Mouse (Mus musculus): Measurements from ENCODE around the gene Flywch1.
"Not testable (repeated sequence)": the region's sequence is repeated elsewhere in the genome, so short reads cannot be mapped to it uniquely, and the experiment has no call there.

Gene Flywch1

GRCm38 (mm10) chr17:23778447-23778846, 7.0 kb upstream of the Flywch1 start:
- DNase-seq (ENCODE audit: low read depth, low spot score) = no peak

GRCm38 (mm10) chr17:23777141-23777540, 5.7 kb upstream of the Flywch1 start:
- no peak for DNase-seq (ENCODE audit: low read depth, low spot score)

GRCm38 (mm10) chr17:23776216-23776615, 4.8 kb upstream of the Flywch1 start:
- DNase-seq (ENCODE audit: low read depth, low spot score) = no peak

GRCm38 (mm10) chr17:23774090-23774489, 2.7 kb upstream of the Flywch1 start:
- DNase-seq (ENCODE audit: low read depth, low spot score) = peak; percentile 87

GRCm38 (mm10) chr17:23773676-23774075, 2.3 kb upstream of the Flywch1 start:
- DNase-seq (ENCODE audit: low read depth, low spot score) = no peak

GRCm38 (mm10) chr17:23772219-23772556, 786 bp upstream of the Flywch1 start:
- DNase-seq (ENCODE audit: low read depth, low spot score) = not testable (repeated sequence)

- DNase-seq (ENCODE audit: low read depth, low spot score) = no peak
Observed at GRCm38 (mm10) chr17:23770896-23771283, 512 bp downstream of the Flywch1 start.

- no peak for DNase-seq (ENCODE audit: low read depth, low spot score)
Observed at GRCm38 (mm10) chr17:23770493-23770892, 909 bp downstream of the Flywch1 start.

- DNase-seq (ENCODE audit: low read depth, low spot score) = no peak
Observed at GRCm38 (mm10) chr17:23762976-23763375, 8.4 kb downstream of the Flywch1 start.

GRCm38 (mm10) chr17:23761155-23761554, 10.2 kb downstream of the Flywch1 start:
- no peak for DNase-seq (ENCODE audit: low read depth, low spot score)

- DNase-seq (ENCODE audit: low read depth, low spot score) = no peak
Observed at GRCm38 (mm10) chr17:23760231-23760630, 11.2 kb downstream of the Flywch1 start.

- no peak for DNase-seq (ENCODE audit: low read depth, low spot score)
Observed at GRCm38 (mm10) chr17:23758801-23759200, 12.6 kb downstream of the Flywch1 start.

- no peak for DNase-seq (ENCODE audit: low read depth, low spot score)
Observed at GRCm38 (mm10) chr17:23757581-23757980, 13.8 kb downstream of the Flywch1 start.

GRCm38 (mm10) chr17:23755689-23756088, 15.7 kb downstream of the Flywch1 start:
- no peak for DNase-seq (ENCODE audit: low read depth, low spot score)

GRCm38 (mm10) chr17:23749400-23750191, 21.8 kb downstream of the Flywch1 start:
- DNase-seq (ENCODE audit: low read depth, low spot score) = no peak

GRCm38 (mm10) chr17:23748631-23749391, 22.6 kb downstream of the Flywch1 start:
- DNase-seq (ENCODE audit: low read depth, low spot score) = peak; percentile 79

- peak; percentile 53 for DNase-seq (ENCODE audit: low read depth, low spot score)
Observed at GRCm38 (mm10) chr17:23748026-23748425, 23.4 kb downstream of the Flywch1 start.

- no peak for DNase-seq (ENCODE audit: low read depth, low spot score)
Observed at GRCm38 (mm10) chr17:23747471-23747870, 23.9 kb downstream of the Flywch1 start.

- no peak for DNase-seq (ENCODE audit: low read depth, low spot score)
Observed at GRCm38 (mm10) chr17:23746767-23747166, 24.6 kb downstream of the Flywch1 start.

- DNase-seq (ENCODE audit: low read depth, low spot score) = peak; percentile 56
Observed at GRCm38 (mm10) chr17:23746311-23746710, 25.1 kb downstream of the Flywch1 start.

GRCm38 (mm10) chr17:23745301-23746251, 25.8 kb downstream of the Flywch1 start, which contains the start of gene Kremen2:
TSS of gene Kremen2 (minus strand) at chr17:23745833.
- DNase-seq (ENCODE audit: low read depth, low spot score) = peak; percentile 34

- DNase-seq (ENCODE audit: low read depth, low spot score) = no peak
Observed at GRCm38 (mm10) chr17:23744651-23745050, 26.8 kb downstream of the Flywch1 start.
